Mouse (Mus musculus): ENCODE data around the gene Rbm26. TPM values are rescaled to one million over a fixed set of nuclear protein-coding genes. Genes with fewer than 3 reads are reported as not detected.

The Rbm26 gene
- polyA plus RNA-seq, 1 experiment from 2014 or later: 42.2 TPM

GRCm38 (mm10) chr14:105096221-105096620, 80.9 kb downstream of the Rbm26 start:
- ATAC-seq (no peak), DNase-seq (ENCODE audit: low read depth, low spot score) (no peak)
- no peak for TF ChIP-seq CTCF (IDR thresholded peaks at IDR 0.05)
- in situ Hi-C loops (cut with MboI; ENCODE audit: low pct_unique_long_range_greater_than_20kb): loop anchor here (25.0 kb wide), 1 partner anchor 1059 kb away; no protein-coding TSS in a partner anchor
- ChIA-PET CTCF (no interaction called here), POLR2A (no interaction called here)
- H3K27me3 ChIP-seq: no peaks in the 10 kb centered on the region

DNA sequence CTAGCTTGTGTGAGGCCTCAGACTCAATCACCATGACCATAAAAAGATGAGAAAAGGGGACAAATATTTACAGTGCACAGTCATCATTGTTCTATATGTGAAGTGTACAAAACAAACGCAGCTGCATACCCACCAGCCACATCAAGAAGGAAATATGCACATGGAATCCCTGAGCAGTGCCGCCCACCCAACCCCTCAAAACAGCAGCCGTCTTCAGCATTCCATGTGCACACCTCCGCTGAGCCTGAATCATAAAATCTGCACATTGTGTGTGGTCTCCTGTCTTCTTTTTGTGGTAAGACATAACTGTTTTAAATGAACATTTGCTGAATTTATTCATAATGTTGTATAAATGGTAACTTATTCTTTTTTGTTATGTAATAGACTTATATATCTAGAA, 90.1 kb downstream of the Rbm26 start:
- in situ Hi-C loops (cut with MboI; ENCODE audit: low pct_unique_long_range_greater_than_20kb): loop anchor here (25.0 kb wide), 1 partner anchor 1050 kb away; no protein-coding TSS in a partner anchor
- no peak for TF ChIP-seq CTCF (IDR thresholded peaks at IDR 0.05)
- CTCF ChIA-PET: interaction anchor here (1.2 kb wide), 1 partner anchor 21 kb away, joined by 4 read pairs; no protein-coding TSS in a partner anchor
- POLR2A ChIA-PET: no interaction called here
- DNase-seq (ENCODE audit: low read depth, low spot score) (no peak), ATAC-seq (no peak)
- peaks cover 8% of the 10 kb centered on the region for H3K27me3 ChIP-seq

DNA sequence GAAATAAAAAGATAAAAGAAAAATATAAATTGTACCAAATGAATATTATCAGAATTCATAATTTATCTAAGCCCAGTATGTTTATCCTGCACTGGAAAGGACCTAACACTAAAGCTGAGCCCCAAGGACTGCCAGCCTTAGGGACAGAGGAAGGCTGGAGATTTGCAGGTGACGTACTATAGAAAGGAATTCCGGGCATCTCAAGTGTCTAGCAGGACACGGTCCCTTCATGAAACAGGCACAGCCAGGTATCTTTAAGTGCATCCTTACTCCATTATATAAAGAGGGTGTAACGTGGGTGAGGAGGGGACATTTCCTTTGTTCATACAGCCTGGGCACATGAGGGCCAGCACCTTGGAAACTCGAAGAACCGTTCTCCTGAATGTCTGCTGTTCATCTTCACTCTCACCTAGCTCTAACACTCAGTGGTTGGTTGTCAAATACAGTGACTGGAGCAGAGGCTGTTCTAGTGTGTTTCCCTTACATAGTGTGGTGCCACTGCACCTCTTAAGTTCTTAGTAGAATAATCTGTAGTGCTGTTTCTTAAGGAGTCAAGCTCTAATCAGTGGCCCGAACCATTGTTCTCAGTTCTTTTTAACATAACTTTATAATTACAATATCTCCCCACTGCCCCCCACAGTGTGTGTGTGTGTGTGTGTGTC, 91.7 kb downstream of the Rbm26 start:
- in situ Hi-C loops (cut with MboI; ENCODE audit: low pct_unique_long_range_greater_than_20kb): loop anchor here (25.0 kb wide), 1 partner anchor 1048 kb away; no protein-coding TSS in a partner anchor
- POLR2A ChIA-PET: no interaction called here
- no peak for TF ChIP-seq CTCF (IDR thresholded peaks at IDR 0.05)
- CTCF ChIA-PET: interaction anchor here (0.6 kb wide), 1 partner anchor 79 kb away, joined by 3 read pairs; no protein-coding TSS in a partner anchor
- DNase-seq (ENCODE audit: low read depth, low spot score) (no peak), ATAC-seq (peak; percentile 54)
- H3K27me3 ChIP-seq: peaks cover 23% of the 10 kb centered on the region

DNA sequence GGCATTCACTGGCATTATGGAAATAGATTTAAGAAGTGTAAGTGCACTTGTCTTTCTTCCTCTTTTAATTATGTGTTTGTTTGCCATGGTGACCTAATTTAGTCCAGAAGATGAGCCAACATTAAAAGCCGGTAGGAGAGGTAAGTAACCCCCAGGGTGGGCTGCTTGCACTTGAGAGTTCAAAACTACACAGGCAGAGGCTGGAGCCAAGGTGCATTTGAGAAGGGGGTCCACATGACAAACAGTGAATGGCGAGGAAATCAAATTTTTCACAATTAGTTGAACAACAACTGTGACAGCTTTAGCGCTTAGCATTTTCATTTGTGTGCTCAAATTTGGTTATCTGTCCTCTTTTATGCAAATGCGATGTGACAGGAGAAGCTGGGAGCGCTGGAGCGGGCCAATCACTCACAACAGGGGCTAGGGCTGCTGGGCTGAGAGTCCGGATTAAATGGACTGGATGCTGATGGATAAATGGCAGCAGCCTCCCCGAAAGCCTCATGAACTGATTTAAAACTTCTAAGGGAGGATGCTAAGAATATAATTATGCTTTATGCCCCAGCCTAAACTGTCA, 92.3 kb downstream of the Rbm26 start:
- peaks cover 28% of the 10 kb centered on the region for H3K27me3 ChIP-seq
- in situ Hi-C loops (cut with MboI; ENCODE audit: low pct_unique_long_range_greater_than_20kb): loop anchor here (25.0 kb wide), 1 partner anchor 1048 kb away; no protein-coding TSS in a partner anchor
- ChIA-PET CTCF (no interaction called here), POLR2A (no interaction called here)
- DNase-seq (ENCODE audit: low read depth, low spot score) (no peak), ATAC-seq (no peak)
- TF ChIP-seq CTCF (IDR thresholded peaks at IDR 0.05): no peak

GRCm38 (mm10) chr14:105084106-105084505, 93.0 kb downstream of the Rbm26 start:
- peaks cover 34% of the 10 kb centered on the region for H3K27me3 ChIP-seq
- ATAC-seq: no peak
- TF ChIP-seq CTCF (IDR thresholded peaks at IDR 0.05): no peak
- in situ Hi-C loops (cut with MboI; ENCODE audit: low pct_unique_long_range_greater_than_20kb): loop anchor here (25.0 kb wide), 1 partner anchor 1047 kb away; no protein-coding TSS in a partner anchor
- ChIA-PET CTCF (no interaction called here), POLR2A (no interaction called here)
- no peak for DNase-seq (ENCODE audit: low read depth, low spot score)

- H3K27me3 ChIP-seq: peaks cover 41% of the 10 kb centered on the region
These were observed 102.4 kb downstream of the Rbm26 start for GRCm38 (mm10) chr14:105074776-105075175.

GRCm38 (mm10) chr14:105074376-105074775, 102.8 kb downstream of the Rbm26 start:
- in situ Hi-C loops (cut with MboI; ENCODE audit: low pct_unique_long_range_greater_than_20kb): no loop called here
- POLR2A ChIA-PET: interaction anchor here (0.6 kb wide), 1 partner anchor 215 kb away, joined by 3 read pairs; no protein-coding TSS in a partner anchor

More at GRCm38 (mm10) chr14:105074776-105075175, 102.4 kb downstream of the Rbm26 start:
- TF ChIP-seq CTCF (IDR thresholded peaks at IDR 0.05): no peak
- ChIA-PET CTCF (no interaction called here), POLR2A (no interaction called here)
- in situ Hi-C loops (cut with MboI; ENCODE audit: low pct_unique_long_range_greater_than_20kb): loop anchor here (25.0 kb wide), 1 partner anchor 1037 kb away; no protein-coding TSS in a partner anchor
- DNase-seq (ENCODE audit: low read depth, low spot score) (no peak), ATAC-seq (no peak)

DNA sequence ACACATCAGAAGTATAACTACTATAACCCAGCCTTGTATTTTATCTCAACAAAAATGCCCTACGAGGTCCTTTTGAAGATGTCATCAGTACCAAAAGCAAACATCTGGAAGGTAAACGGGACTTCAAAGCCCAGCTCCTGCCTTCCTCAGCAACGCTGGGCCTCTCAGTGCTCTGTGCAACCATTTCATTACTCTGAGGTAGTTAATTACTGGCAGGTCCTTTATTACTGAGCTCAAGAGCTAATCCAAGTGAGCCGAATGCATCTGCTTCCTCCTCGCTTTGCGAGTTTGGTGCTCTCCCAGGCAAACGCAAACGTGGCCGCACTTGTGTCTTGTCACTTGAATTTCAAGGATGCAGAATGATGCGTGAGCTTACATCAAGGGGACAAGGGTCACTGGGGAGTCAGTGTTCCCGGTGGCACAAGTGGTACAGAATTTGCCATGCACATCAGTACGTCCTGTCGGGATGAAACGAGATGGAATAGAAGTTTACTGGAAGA, 106.1 kb downstream of the Rbm26 start:
- ATAC-seq (no peak), DNase-seq (ENCODE audit: low read depth, low spot score) (no peak)
- POLR2A ChIA-PET: no interaction called here
- TF ChIP-seq CTCF (IDR thresholded peaks at IDR 0.05): no peak
- peaks cover 40% of the 10 kb centered on the region for H3K27me3 ChIP-seq
- in situ Hi-C loops (cut with MboI; ENCODE audit: low pct_unique_long_range_greater_than_20kb): no loop called here
- CTCF ChIA-PET: interaction anchor here (0.5 kb wide), 1 partner anchor 1368 kb away, joined by 3 read pairs; no protein-coding TSS in a partner anchor

More at GRCm38 (mm10) chr14:105074376-105074775, 102.8 kb downstream of the Rbm26 start:
- no peak for ATAC-seq
- no peak for TF ChIP-seq CTCF (IDR thresholded peaks at IDR 0.05)
- CTCF ChIA-PET: no interaction called here
- DNase-seq (ENCODE audit: low read depth, low spot score): no peak
- H3K27me3 ChIP-seq: peaks cover 37% of the 10 kb centered on the region

DNA sequence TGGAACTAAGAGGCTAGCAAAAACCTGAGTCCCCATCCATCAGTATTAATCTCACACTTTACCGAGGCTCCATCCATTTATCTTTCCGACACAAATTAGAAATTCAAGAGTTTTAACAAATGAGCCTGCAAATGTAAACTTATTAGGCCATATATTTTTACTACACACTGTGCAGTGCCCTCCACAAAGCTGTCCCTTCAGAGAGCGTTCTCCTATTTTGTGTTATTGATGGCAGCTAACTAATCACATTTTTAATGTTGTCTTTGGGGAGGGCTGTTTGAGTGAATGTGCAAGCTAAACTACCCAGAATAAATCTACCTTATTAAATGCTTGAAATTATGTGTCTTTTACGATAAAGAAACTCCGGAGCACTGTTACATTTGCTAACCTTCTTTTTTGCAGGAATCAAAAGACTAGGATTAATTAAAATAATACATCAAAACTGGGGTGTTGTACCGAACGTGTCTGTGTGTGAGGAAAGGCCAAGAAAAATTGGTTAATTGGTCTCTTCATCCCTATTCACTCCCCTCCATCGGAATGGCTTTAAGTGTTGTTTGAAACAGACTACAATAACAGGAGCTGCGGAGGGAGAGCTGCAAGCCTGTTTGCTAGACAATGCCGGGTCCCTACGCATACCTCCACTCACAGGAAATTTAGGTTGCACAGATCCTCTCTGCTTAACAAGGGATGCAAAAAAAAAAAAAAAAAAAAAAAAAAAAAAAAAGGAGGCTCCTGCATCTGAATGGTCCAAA, 106.7 kb downstream of the Rbm26 start:
- POLR2A ChIA-PET: no interaction called here
- no peak for ATAC-seq
- in situ Hi-C loops (cut with MboI; ENCODE audit: low pct_unique_long_range_greater_than_20kb): no loop called here
- TF ChIP-seq CTCF (IDR thresholded peaks at IDR 0.05): no peak
- DNase-seq (ENCODE audit: low read depth, low spot score): no peak
- CTCF ChIA-PET: interaction anchor here (0.5 kb wide), 1 partner anchor 1369 kb away, joined by 3 read pairs; no protein-coding TSS in a partner anchor
- peaks cover 40% of the 10 kb centered on the region for H3K27me3 ChIP-seq

DNA sequence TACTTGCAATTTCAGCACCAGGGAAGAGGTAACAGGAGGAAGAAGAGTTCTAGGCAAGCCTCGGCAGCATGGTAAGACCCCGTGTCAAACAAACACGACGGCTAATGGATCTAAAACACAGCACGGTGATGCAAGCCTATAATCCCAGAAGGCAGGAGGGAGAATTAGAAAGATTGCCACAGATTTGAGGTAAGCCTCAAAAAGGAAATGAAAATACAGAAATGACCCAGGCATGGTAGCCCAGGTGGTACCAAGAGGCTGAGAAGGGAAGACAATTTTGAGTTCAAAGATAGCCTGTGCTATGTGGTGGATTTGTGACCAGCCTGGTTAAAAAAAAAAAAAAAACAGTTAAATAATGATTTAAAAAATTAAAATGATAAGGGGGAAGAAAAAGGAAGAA, 109.1 kb downstream of the Rbm26 start:
- ATAC-seq (no peak), DNase-seq (ENCODE audit: low read depth, low spot score) (no peak)
- ChIA-PET CTCF (no interaction called here), POLR2A (no interaction called here)
- H3K27me3 ChIP-seq: peaks cover 44% of the 10 kb centered on the region
- no peak for TF ChIP-seq CTCF (IDR thresholded peaks at IDR 0.05)
- in situ Hi-C loops (cut with MboI; ENCODE audit: low pct_unique_long_range_greater_than_20kb): no loop called here
